Comparison of ENCODE assay signal across 8 mouse cellular contexts in the genomic region with DNA sequence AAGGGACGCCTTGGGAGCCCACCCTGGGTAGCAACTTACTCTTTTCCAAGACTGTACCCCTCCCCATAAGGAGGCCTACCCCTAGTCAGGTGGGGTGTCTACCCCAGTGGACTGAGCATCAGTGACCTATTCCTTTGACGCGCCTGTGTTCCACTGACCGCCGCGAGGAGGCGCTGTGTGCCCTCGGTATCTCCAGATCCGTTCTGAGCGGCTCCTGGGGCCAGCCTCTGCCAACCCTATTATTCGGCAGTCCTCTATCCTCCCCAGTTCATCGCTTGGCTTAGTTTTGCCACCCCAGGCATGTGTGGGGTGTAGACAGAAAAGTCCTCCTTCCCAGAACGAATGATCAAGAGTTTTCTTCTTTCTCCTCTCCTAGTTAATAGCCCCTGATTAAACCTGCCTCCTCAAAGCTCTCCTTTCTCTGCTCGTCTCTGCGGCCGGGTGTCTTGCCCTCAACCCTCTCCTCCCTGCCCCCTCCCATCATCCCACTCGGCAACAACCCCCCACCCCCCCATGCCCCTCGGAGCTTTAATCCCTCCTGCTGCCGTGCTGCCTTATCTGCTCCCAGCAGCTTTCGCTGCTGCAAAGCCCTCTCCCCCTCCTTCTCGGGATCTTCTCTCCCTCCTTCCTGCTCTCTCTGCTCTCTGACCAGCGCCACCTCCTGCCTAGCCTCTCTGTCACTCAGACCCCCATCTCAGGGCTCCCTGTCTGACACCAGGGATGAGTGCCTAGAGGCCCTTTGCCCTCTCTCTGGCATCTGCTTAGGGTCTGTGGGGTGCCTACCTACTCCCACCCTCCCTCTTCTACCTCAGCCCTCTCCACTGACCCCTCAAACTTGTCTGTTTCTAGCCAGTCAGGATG. TPM values are rescaled to one million over a fixed set of nuclear protein-coding genes. Genes with fewer than 3 reads are reported as not detected.
DNase-seq lines count a peak whose midpoint lies in the region; ATAC-seq and TF ChIP-seq lines count a peak whose summit lies in the region.

No protein-coding gene starts in this region.

- under 1% methylated on average over 22 of the region's 22 CpGs for WGBS in hindbrain, embryonic 11.5 days

- H3K27ac ChIP-seq in hindbrain, embryonic 11.5 days (ENCODE audit: low read depth, low read length): peak overlapping the region; percentile 90

- POLR2A ChIA-PET in Patski (lab: Charles Lee): interaction anchor here (1.3 to 2.3 kb wide), 2 partner anchors 10 to 12 kb away, joined by 4 to 7 read pairs; no protein-coding TSS in a partner anchor

- peak overlapping the region; percentile 25; the same call in 1 of the 2 replicates for H3K9ac ChIP-seq in hindbrain, embryonic 11.5 days (ENCODE audit: low read depth, low read length)

- no peak for TF ChIP-seq CTCF in Patski (IDR thresholded peaks at IDR 0.05)

- CTCF ChIA-PET in Patski (lab: Charles Lee): interaction anchor here (0.7 to 3.9 kb wide), 6 partner anchors 10 to 89 kb away, joined by 3 to 31 read pairs (median 3); no protein-coding TSS in a partner anchor

- peak overlapping the region; percentile 32 for H3K4me2 ChIP-seq in hindbrain, embryonic 11.5 days (replicated peaks; ENCODE audit: low read depth, low read length)

- peaks cover 24% of the 10 kb centered on the region for H3K27me3 ChIP-seq in Patski
- H3K27me3 ChIP-seq in hindbrain, embryonic 11.5 days (ENCODE audit: control insufficient read depth, insufficient read depth, low read length): peaks cover 24% of the 10 kb centered on the region

- H3K36me3 ChIP-seq in hindbrain, embryonic 11.5 days (ENCODE audit: control insufficient read depth, insufficient read depth, low read length): peaks cover 2% of the 10 kb centered on the region; the same call in 1 of the 2 replicates

- DNase-seq in Patski (ENCODE audit: low read depth, low spot score): no peak
- DNase-seq in cerebellum, adult 8-10 months: peak; percentile 90
- peak; percentile 91 for DNase-seq in hindbrain, embryonic 11.5 days (ENCODE audit: low spot score)
- peak; percentile 75 to 80 for DNase-seq in layer of hippocampus, postnatal 14 days (ENCODE audit: low spot score in 2 of 2)
- DNase-seq in lung, postnatal 25 days (ENCODE audit: low spot score): peak; percentile 75
- DNase-seq in right cerebral cortex, postnatal 10 days (ENCODE audit: low spot score in 2 of 2): peak; percentile 81 to 82
- DNase-seq in urinary bladder, postnatal 4 days (ENCODE audit: low spot score in 2 of 2): peak; percentile 65 to 85

- peak; percentile 61 for ATAC-seq in Patski
- ATAC-seq in frontal cortex, adult (ENCODE audit: low TSS enrichment): peak; percentile 48; the same call in 1 of the 2 replicates
- peak; percentile 6 for ATAC-seq in hindbrain, embryonic 11.5 days (ENCODE audit: low FRiP score)

- no peaks in the 10 kb centered on the region for H3K9me3 ChIP-seq in hindbrain, embryonic 11.5 days (ENCODE audit: control insufficient read depth, low read length)

- in situ Hi-C loops in Patski (cut with MboI; ENCODE audit: low pct_unique_long_range_greater_than_20kb): no loop called here

- peak overlapping the region; percentile 17 for H3K4me3 ChIP-seq in hindbrain, embryonic 11.5 days (ENCODE audit: low read depth, low read length)

- peaks cover 62% of the 10 kb centered on the region for H3K4me1 ChIP-seq in hindbrain, embryonic 11.5 days (replicated peaks; ENCODE audit: control insufficient read depth, insufficient read depth, low read length)

RNA-seq across cellular contexts. Expression of a gene that starts 4.3 kb away (rescaled TPM):
- 0.04 TPM for polyA plus RNA-seq in Patski (2021)
- polyA plus RNA-seq in hindbrain, embryonic 11.5 days (2014; fragmentation: Nextera tagmentation; extraction: Ambion mirVana): 1.9 and 4.4 TPM in 2 replicates
- 10 to 100 TPM; 14.3 to 14.7 TPM for total RNA-seq in layer of hippocampus, postnatal 14 days (2021)

RNA-seq across cellular contexts. Expression of a gene that starts 10.3 kb away (rescaled TPM):
- 76.8 TPM for polyA plus RNA-seq in Patski (2021)
- 53.8 and 56.3 TPM in 2 replicates for polyA plus RNA-seq in hindbrain, embryonic 11.5 days (2014; fragmentation: Nextera tagmentation; extraction: Ambion mirVana)
- 10 to 100 TPM; 56.0 to 62.2 TPM for total RNA-seq in layer of hippocampus, postnatal 14 days (2021)

RNA-seq across cellular contexts. Expression of a gene that starts 33.1 kb away (rescaled TPM):
- polyA plus RNA-seq in Patski (2021): 65.0 TPM
- polyA plus RNA-seq in hindbrain, embryonic 11.5 days (2014; fragmentation: Nextera tagmentation; extraction: Ambion mirVana): 17.8 and 20.2 TPM in 2 replicates
- total RNA-seq in layer of hippocampus, postnatal 14 days (2021): 10 to 100 TPM; 71.2 to 78.5 TPM

RNA-seq across cellular contexts. Expression of a gene that starts 33.4 kb away (rescaled TPM):
- 1.7 TPM for polyA plus RNA-seq in Patski (2021)
- polyA plus RNA-seq in hindbrain, embryonic 11.5 days (2014; fragmentation: Nextera tagmentation; extraction: Ambion mirVana): 11.1 and 11.6 TPM in 2 replicates
- total RNA-seq in layer of hippocampus, postnatal 14 days (2021): 10 to 100 TPM; 53.3 to 62.5 TPM

Comparison
In these comparisons a context has a peak if more than half of its experiments do, and no peak if none do; other contexts are left out.
1. ATAC-seq: peak in every context shown above with its lines; median percentile 61 in Patski; 48 in frontal cortex, adult; 6 in hindbrain, embryonic 11.5 days.